Mouse (Mus musculus) limb, embryonic 12.5 days (tissue): ENCODE measurements at regions not wholly inside any gene's neighbourhood (a gene's known extent, or its start where the extent isn't known, plus 50 kb on each side); places are given as distances from the start of the nearest gene placed in this dataset.

ENCODE experiments used
- ATAC-seq: fragments of 200-750 bp; cut with Nextera tagmentation; 2 replicates; pipeline ENCODE4 v1.8.0; 2017; ENCODE audit warnings: low read depth, moderate TSS enrichment; ENCODE audit not compliant: insufficient number of reproducible peaks, insufficient read depth, low FRiP score, low TSS enrichment
- H3K27ac ChIP-seq: fragments of 300-500 bp; sonication (generic); 2 replicates; pipeline ENCODE4 v1.5.1; 2016; ENCODE audit warnings: mild to moderate bottlenecking, moderate library complexity
- H3K27me3 ChIP-seq: fragments of 300-500 bp; sonication (generic); 2 replicates; pipeline ENCODE4 v1.6.1; 2016; ENCODE audit warnings: mild to moderate bottlenecking, moderate library complexity
- H3K36me3 ChIP-seq: fragments of 300-500 bp; sonication (generic); 2 replicates; pipeline ENCODE4 v1.6.1; 2016; ENCODE audit warnings: mild to moderate bottlenecking, moderate library complexity
- H3K4me1 ChIP-seq: fragments of 300-500 bp; sonication (generic); replicated peaks from 2 replicates; pipeline ENCODE4 v1.6.1; 2016
- H3K4me2 ChIP-seq: fragments of 300-500 bp; sonication (generic); 2 replicates; pipeline ENCODE4 v1.6.1; 2016; ENCODE audit warnings: mild to moderate bottlenecking, moderate library complexity
- H3K4me3 ChIP-seq: fragments of 300-500 bp; sonication (generic); replicated peaks from 2 replicates; pipeline ENCODE4 v1.5.1; 2016; ENCODE audit warnings: mild to moderate bottlenecking
- H3K9ac ChIP-seq: fragments of 300-500 bp; sonication (generic); replicated peaks from 2 replicates; pipeline ENCODE4 v1.6.1; 2016; ENCODE audit warnings: mild to moderate bottlenecking, moderate library complexity
- H3K9me3 ChIP-seq: fragments of 300-500 bp; sonication (generic); 2 replicates; pipeline ENCODE4 v1.6.1; 2016; ENCODE audit warnings: mild to moderate bottlenecking, moderate library complexity
- WGBS: fragments of 180-500 bp; shearing (Covaris S2); methylation state at CpG from one replicate; pipeline ENCODE4 v1.1.7; 2016; 5-methylcytosine and 5-hydroxymethylcytosine counted together

GRCm38 (mm10) chr16:14800209-14800608, 106.2 kb upstream of the Efcab1 start:
- Histone ChIP-seq H3K36me3 (no peaks in the 10 kb centered on the region), H3K9ac (no peak overlapping the region), H3K4me1 (no peaks in the 10 kb centered on the region; the same call in 1 of the 2 replicates), H3K4me3 (no peak overlapping the region), H3K27ac (0 out of 2 replicates have a peak overlapping the region, but pooled peaks have one; percentile 1), H3K27me3 (no peaks in the 10 kb centered on the region), H3K4me2 (no peak overlapping the region), H3K9me3 (no peaks in the 10 kb centered on the region)
- ATAC-seq: no peak; the same call in 1 of the 2 replicates
- WGBS: 62% methylated on average over 13 of the region's 13 CpGs

DNA sequence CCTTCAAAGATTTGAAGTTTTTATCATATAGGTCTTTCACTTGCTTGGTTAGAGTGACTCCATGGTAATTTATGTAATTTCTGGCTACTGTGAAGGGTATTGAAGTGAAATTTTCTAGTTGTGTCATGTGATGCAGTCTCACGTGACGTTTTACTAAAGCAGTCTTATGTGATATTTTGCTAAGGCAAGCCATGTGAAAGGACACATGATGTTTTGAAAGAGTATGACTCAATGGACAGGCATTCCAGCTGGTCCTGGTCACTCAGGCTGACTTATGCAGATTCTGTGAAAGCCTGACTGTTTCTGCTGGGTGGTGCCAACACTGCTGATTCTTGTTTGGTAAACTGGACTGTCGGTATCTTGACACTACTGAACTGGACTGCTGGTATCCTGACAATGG, 79.4 kb upstream of the Efcab1 start:
- H3K27ac ChIP-seq: no peak overlapping the region
- 89% methylated on average over 3 of the region's 3 CpGs for WGBS
- H3K4me3 ChIP-seq: no peak overlapping the region
- H3K9me3 ChIP-seq: no peaks in the 10 kb centered on the region
- H3K36me3 ChIP-seq: no peaks in the 10 kb centered on the region
- no peak for ATAC-seq
- H3K4me2 ChIP-seq: no peak overlapping the region
- no peak overlapping the region for H3K9ac ChIP-seq
- no peaks in the 10 kb centered on the region for H3K27me3 ChIP-seq
- no peaks in the 10 kb centered on the region for H3K4me1 ChIP-seq

- no peaks in the 10 kb centered on the region for H3K36me3 ChIP-seq
- H3K9me3 ChIP-seq: no peaks in the 10 kb centered on the region
- no peak overlapping the region for H3K27ac ChIP-seq
- no peak overlapping the region for H3K9ac ChIP-seq
- H3K4me2 ChIP-seq: no peak overlapping the region
- no peaks in the 10 kb centered on the region for H3K4me1 ChIP-seq
- no peak for ATAC-seq
- H3K4me3 ChIP-seq: no peak overlapping the region
- no peaks in the 10 kb centered on the region for H3K27me3 ChIP-seq
These were observed 65.6 kb upstream of the Efcab1 start for GRCm38 (mm10) chr16:14840786-14841185.
